Mouse (Mus musculus) Patski (cell line): ENCODE measurements around the gene Cpeb3. TPM values are rescaled to one million over a fixed set of nuclear protein-coding genes. Genes with fewer than 3 reads are reported as not detected.

ENCODE experiments used
- ATAC-seq: fragments of 100-300 bp; one replicate; pipeline ENCODE4 v1.8.0; 2021
- CTCF ChIA-PET: fragments of 350-600 bp; sonication (Branson Sonifier 250); formaldehyde crosslinking; loops from one replicate; lab custom pipeline; 2022; ENCODE audit warnings: inconsistent platforms; lab: Charles Lee
- POLR2A ChIA-PET: fragments of 350-600 bp; sonication (Branson Sonifier 250); formaldehyde crosslinking; loops from one replicate; lab custom pipeline; 2022; ENCODE audit warnings: antibody characterized with exemption, inconsistent platforms; lab: Charles Lee
- DNase-seq: peaks from one replicate; pipeline ENCODE4 v3.0.0-alpha.2; 2011; ENCODE audit warnings: low read depth, low spot score
- H3K27me3 ChIP-seq: fragments of 371-371 bp; one replicate; pipeline ENCODE4 v1.5.1; 2021
- CTCF ChIP-seq: fragments of 100-300 bp; IDR thresholded peaks from one replicate; pipeline ENCODE4 v1.5.1; 2021
- in situ Hi-C: fragments of 300-500 bp; cut with MboI; formaldehyde crosslinking; loops from 3 replicates; pipeline ENCODE4 v1.11.1; 2018; ENCODE audit warnings: low pct_unique_long_range_greater_than_20kb, mixed read lengths
- polyA plus RNA-seq: library from polyadenylated mRNA; unstranded; gene quantifications from one replicate; pipeline ENCODE4 v1.2.3, GENCODE M21; 2021

The Cpeb3 gene
- polyA plus RNA-seq, 1 experiment from 2014 or later, result 8.9 TPM

GRCm38 (mm10) chr19:37177819-37178708 is 30.3 kb downstream of the Cpeb3 start:
- POLR2A ChIA-PET, result no interaction called here
- no peaks in the 10 kb centered on the region for H3K27me3 ChIP-seq
- ATAC-seq (no peak), DNase-seq (no peak)
- TF ChIP-seq CTCF, result no peak
- in situ Hi-C loops, result no loop called here
- CTCF ChIA-PET, result interaction anchor here (1.1 to 1.4 kb wide), 3 partner anchors 24 to 34 kb away, joined by 3 to 4 read pairs (median 3); no protein-coding TSS in a partner anchor

GRCm38 (mm10) chr19:37176879-37177462 is 31.4 kb downstream of the Cpeb3 start:
- no peak for ATAC-seq
- POLR2A ChIA-PET, result interaction anchor here (0.7 to 1.1 kb wide), 2 partner anchors 30 to 116 kb away, joined by 3 to 10 read pairs; partner anchors contain the start of gene March5
- no peak for DNase-seq

GRCm38 (mm10) chr19:37175919-37176318 is 32.5 kb downstream of the Cpeb3 start:
- DNase-seq (no peak), ATAC-seq (no peak)
- in situ Hi-C loops, result no loop called here
- no peaks in the 10 kb centered on the region for H3K27me3 ChIP-seq
- ChIA-PET POLR2A (interaction anchor here (0.6 to 1.7 kb wide), 3 partner anchors 31 to 115 kb away, joined by 4 to 10 read pairs (median 5); partner anchors contain the start of gene March5), CTCF (interaction anchor here (1.1 kb wide), 1 partner anchor 11 kb away, joined by 3 read pairs; no protein-coding TSS in a partner anchor)
- TF ChIP-seq CTCF, result no peak

More at GRCm38 (mm10) chr19:37176879-37177462, 31.4 kb downstream of the Cpeb3 start:
- no peaks in the 10 kb centered on the region for H3K27me3 ChIP-seq
- in situ Hi-C loops, result no loop called here
- CTCF ChIA-PET, result interaction anchor here (1.1 to 1.4 kb wide), 3 partner anchors 10 to 35 kb away, joined by 3 to 4 read pairs (median 3); no protein-coding TSS in a partner anchor
- TF ChIP-seq CTCF, result no peak

GRCm38 (mm10) chr19:37175436-37175805 is 33.0 kb downstream of the Cpeb3 start:
- ChIA-PET CTCF (no interaction called here), POLR2A (interaction anchor here (0.6 to 1.7 kb wide), 3 partner anchors 30 to 34 kb away, joined by 4 to 5 read pairs (median 4); partner anchors contain the start of gene March5)
- ATAC-seq (no peak), DNase-seq (no peak)
- in situ Hi-C loops, result no loop called here
- TF ChIP-seq CTCF, result no peak
- H3K27me3 ChIP-seq, result no peaks in the 10 kb centered on the region

- DNase-seq (no peak), ATAC-seq (peak; percentile 67)
- TF ChIP-seq CTCF, result no peak
- in situ Hi-C loops, result no loop called here
- CTCF ChIA-PET, result no interaction called here
- no peaks in the 10 kb centered on the region for H3K27me3 ChIP-seq
- POLR2A ChIA-PET, result interaction anchor here (0.6 to 1.7 kb wide), 3 partner anchors 30 to 252 kb away, joined by 4 to 12 read pairs (median 5); no protein-coding TSS in a partner anchor
These were observed 33.5 kb downstream of the Cpeb3 start for GRCm38 (mm10) chr19:37174716-37175435.

- in situ Hi-C loops, result no loop called here
- no peak for TF ChIP-seq CTCF
- POLR2A ChIA-PET, result interaction anchor here (0.6 to 1.7 kb wide), 3 partner anchors 31 to 253 kb away, joined by 4 to 12 read pairs (median 5); no protein-coding TSS in a partner anchor
- CTCF ChIA-PET, result no interaction called here
- ATAC-seq (peak; percentile 17), DNase-seq (no peak)
- H3K27me3 ChIP-seq, result no peaks in the 10 kb centered on the region
These were observed 34.2 kb downstream of the Cpeb3 start for GRCm38 (mm10) chr19:37174116-37174715.

GRCm38 (mm10) chr19:37173331-37174115 is 34.9 kb downstream of the Cpeb3 start:
- ChIA-PET POLR2A (interaction anchor here (1.5 kb wide), 1 partner anchor 32 kb away, joined by 4 read pairs; no protein-coding TSS in a partner anchor), CTCF (interaction anchor here (1.0 to 1.6 kb wide), 3 partner anchors 95 to 122 kb away, joined by 3 to 4 read pairs (median 4); no protein-coding TSS in a partner anchor)
- H3K27me3 ChIP-seq, result no peaks in the 10 kb centered on the region
- ATAC-seq (no peak), DNase-seq (no peak)
- in situ Hi-C loops, result no loop called here
- TF ChIP-seq CTCF, result no peak

GRCm38 (mm10) chr19:37172566-37173130 is 35.8 kb downstream of the Cpeb3 start:
- ChIA-PET POLR2A (no interaction called here), CTCF (interaction anchor here (1.0 to 1.6 kb wide), 3 partner anchors 94 to 121 kb away, joined by 3 to 4 read pairs (median 4); no protein-coding TSS in a partner anchor)
- no peak for TF ChIP-seq CTCF
- no peak for DNase-seq
- no peak for ATAC-seq
- in situ Hi-C loops, result no loop called here
- H3K27me3 ChIP-seq, result no peaks in the 10 kb centered on the region
